Mouse (Mus musculus) limb, embryonic 13.5 days (tissue): ENCODE data around the gene Gm5617. TPM values are rescaled to one million over a fixed set of nuclear protein-coding genes. Genes with fewer than 3 reads are reported as not detected.
"Not testable (repeated sequence)": the region's sequence is repeated elsewhere in the genome, so short reads cannot be mapped to it uniquely, and the experiment has no call there.

ENCODE experiments used
- ATAC-seq: fragments of 200-750 bp; cut with Nextera tagmentation; 2 replicates; pipeline ENCODE4 v1.8.0; 2017; ENCODE audit warnings: low read depth, moderate number of reproducible peaks, moderate TSS enrichment; ENCODE audit not compliant: low FRiP score
- H3K27ac ChIP-seq: fragments of 300-500 bp; sonication (generic); 2 replicates; pipeline ENCODE4 v1.5.1; 2015; ENCODE audit warnings: inconsistent platforms, mild to moderate bottlenecking, moderate library complexity
- H3K27me3 ChIP-seq: fragments of 300-500 bp; sonication (generic); 2 replicates; pipeline ENCODE4 v1.6.1; 2015; ENCODE audit warnings: mild to moderate bottlenecking, inconsistent platforms
- H3K36me3 ChIP-seq: fragments of 300-500 bp; sonication (generic); 2 replicates; pipeline ENCODE4 v1.6.1; 2015; ENCODE audit warnings: inconsistent platforms, mild to moderate bottlenecking, moderate library complexity
- H3K4me1 ChIP-seq: fragments of 300-500 bp; sonication (generic); 2 replicates; pipeline ENCODE4 v1.6.1; 2015; ENCODE audit warnings: inconsistent platforms
- H3K4me2 ChIP-seq: fragments of 300-500 bp; sonication (generic); replicated peaks from 2 replicates; pipeline ENCODE4 v1.6.1; 2015; ENCODE audit warnings: inconsistent platforms, mild to moderate bottlenecking, moderate library complexity
- H3K4me3 ChIP-seq: fragments of 300-500 bp; sonication (generic); 2 replicates; pipeline ENCODE4 v1.5.1; 2015; ENCODE audit warnings: moderate library complexity, mild to moderate bottlenecking, inconsistent platforms
- H3K9ac ChIP-seq: fragments of 300-500 bp; sonication (generic); 2 replicates; pipeline ENCODE4 v1.6.1; 2015; ENCODE audit warnings: mild to moderate bottlenecking, inconsistent platforms
- H3K9me3 ChIP-seq: fragments of 300-500 bp; sonication (generic); 2 replicates; pipeline ENCODE4 v1.6.1; 2016; ENCODE audit warnings: inconsistent platforms
- WGBS: fragments of 180-500 bp; shearing (Covaris S2); methylation state at CpG from one replicate; pipeline ENCODE4 v1.1.7; 2015; 5-methylcytosine and 5-hydroxymethylcytosine counted together
- polyA plus RNA-seq: library from polyadenylated mRNA; unstranded; fragments of >200 nt; fragmentation: Nextera tagmentation; extraction: Ambion mirVana; gene quantifications from 2 replicates; pipeline ENCODE4 v1.2.1, GENCODE M21; 2015

The Gm5617 gene
- polyA plus RNA-seq = 31.5 and 34.1 TPM in 2 replicates

GRCm38 (mm10) chr9:48494817-48495547 lies at the start of gene Gm5617, which contains the start of gene Rbm7:
Gene Gm5617 (plus strand): TSS chr9:48495442.
Gene Rbm7 (minus strand): TSS chr9:48495299.
- Histone ChIP-seq H3K27me3 (0 out of 2 replicates have a peak, but pooled peaks cover 8% of the 10 kb centered on the region), H3K36me3 (peaks cover 33% of the 10 kb centered on the region), H3K4me3 (peak within 1 kb of the TSS; percentile 85), H3K27ac (peak within 1 kb of the TSS; percentile 90), H3K4me2 (peak within 1 kb of the TSS; percentile 81), H3K9me3 (no peaks in the 10 kb centered on the region), H3K9ac (peak within 1 kb of the TSS; percentile 95), H3K4me1 (peaks cover 14% of the 10 kb centered on the region)
- ATAC-seq = peak; percentile 99
- WGBS = under 1% methylated on average over 72 of the region's 72 CpGs

GRCm38 (mm10) chr9:48447783-48448209 lies 47.4 kb upstream of the Gm5617 start:
- Histone ChIP-seq H3K36me3 (no peaks in the 10 kb centered on the region), H3K4me1 (0 out of 2 replicates have a peak, but pooled peaks cover 7% of the 10 kb centered on the region), H3K27me3 (no peaks in the 10 kb centered on the region), H3K9me3 (no peaks in the 10 kb centered on the region), H3K27ac (no peak overlapping the region), H3K4me2 (no peak overlapping the region), H3K4me3 (no peak overlapping the region), H3K9ac (no peak overlapping the region)
- WGBS = 40% methylated on average over 5 of the region's 5 CpGs
- no peak for ATAC-seq

DNA sequence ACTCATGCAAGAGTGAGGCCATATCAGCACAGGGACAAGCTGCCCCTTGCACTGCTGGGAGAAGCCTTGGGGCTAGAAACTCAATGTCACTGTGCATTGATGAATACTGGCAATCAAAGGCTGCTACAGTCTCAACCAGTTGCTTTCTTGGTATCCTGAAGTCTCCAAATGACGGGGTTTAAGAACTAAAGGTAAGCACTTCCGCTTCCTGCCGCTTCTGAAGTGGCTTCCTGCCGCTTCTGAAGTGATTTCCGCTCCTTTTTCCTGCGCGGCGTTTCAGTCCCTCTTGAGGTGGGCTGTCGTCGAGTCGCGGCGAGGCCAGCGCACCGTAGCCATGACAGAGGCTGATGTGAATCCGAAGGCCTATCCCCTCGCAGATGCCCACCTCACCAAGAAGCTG lies 45.2 kb upstream of the Gm5617 start:
- no peak overlapping the region for H3K4me2 ChIP-seq
- H3K36me3 ChIP-seq = no peaks in the 10 kb centered on the region
- H3K27ac ChIP-seq = no peak overlapping the region
- H3K4me1 ChIP-seq = 0 out of 2 replicates have a peak, but pooled peaks cover 7% of the 10 kb centered on the region
- ATAC-seq = no peak
- H3K4me3 ChIP-seq = no peak overlapping the region
- H3K9me3 ChIP-seq = no peaks in the 10 kb centered on the region
- no peak overlapping the region for H3K9ac ChIP-seq
- no peaks in the 10 kb centered on the region for H3K27me3 ChIP-seq
- 89% methylated on average over 17 of the region's 17 CpGs for WGBS

DNA sequence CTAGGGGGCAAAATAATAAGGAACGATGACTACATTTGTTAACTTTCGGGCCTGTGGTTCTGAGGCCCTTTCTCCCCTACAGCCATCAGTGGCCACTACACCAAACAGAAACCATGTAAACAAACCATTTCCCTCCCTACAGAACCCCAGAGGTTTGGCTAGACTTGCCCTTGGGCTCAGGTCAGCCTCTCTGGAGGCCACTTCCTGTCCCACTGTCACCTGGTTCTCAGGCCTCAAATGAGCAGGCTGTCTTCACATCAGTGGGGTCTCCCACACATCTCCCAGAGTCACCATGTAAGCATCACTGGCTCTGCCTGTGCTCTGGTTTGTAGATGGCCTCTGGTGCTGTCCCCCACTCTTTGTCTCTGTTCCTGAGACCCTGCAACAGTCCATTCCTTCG lies 39.3 kb upstream of the Gm5617 start:
- no peak for ATAC-seq
- no peaks in the 10 kb centered on the region for H3K9me3 ChIP-seq
- H3K4me3 ChIP-seq = no peak overlapping the region
- no peak overlapping the region for H3K27ac ChIP-seq
- H3K4me2 ChIP-seq = no peak overlapping the region
- H3K27me3 ChIP-seq = no peaks in the 10 kb centered on the region
- no peak overlapping the region for H3K9ac ChIP-seq
- H3K36me3 ChIP-seq = no peaks in the 10 kb centered on the region
- H3K4me1 ChIP-seq = 0 out of 2 replicates have a peak, but pooled peaks cover 7% of the 10 kb centered on the region
- WGBS = 78% methylated on average over 3 of the region's 3 CpGs

DNA sequence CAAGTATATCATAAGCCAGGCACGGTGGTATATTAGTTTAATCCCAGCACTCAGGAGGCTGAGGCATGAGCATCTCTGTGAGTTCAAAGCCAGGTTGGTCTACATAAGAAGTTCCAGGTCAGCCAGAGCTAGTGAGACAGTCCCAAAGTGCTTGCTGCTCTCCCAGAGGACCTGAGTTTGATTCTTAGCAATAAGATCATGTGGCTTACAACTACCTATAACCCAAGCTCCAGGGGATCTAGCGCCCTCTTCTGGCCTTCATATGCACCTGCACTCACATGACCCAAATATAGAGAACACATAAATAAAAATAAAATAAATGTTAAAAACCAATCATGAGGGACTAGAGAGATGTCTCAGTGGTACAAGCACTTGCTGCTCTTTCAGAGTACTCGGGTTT lies 36.4 kb upstream of the Gm5617 start:
- no peak overlapping the region for H3K4me3 ChIP-seq
- H3K27ac ChIP-seq = no peak overlapping the region
- no peak overlapping the region for H3K4me2 ChIP-seq
- no peaks in the 10 kb centered on the region for H3K9me3 ChIP-seq
- ATAC-seq = no peak
- WGBS = 71% methylated on average over 3 of the region's 3 CpGs
- H3K9ac ChIP-seq = no peak overlapping the region
- H3K36me3 ChIP-seq = no peaks in the 10 kb centered on the region
- H3K4me1 ChIP-seq = no peaks in the 10 kb centered on the region
- no peaks in the 10 kb centered on the region for H3K27me3 ChIP-seq

DNA sequence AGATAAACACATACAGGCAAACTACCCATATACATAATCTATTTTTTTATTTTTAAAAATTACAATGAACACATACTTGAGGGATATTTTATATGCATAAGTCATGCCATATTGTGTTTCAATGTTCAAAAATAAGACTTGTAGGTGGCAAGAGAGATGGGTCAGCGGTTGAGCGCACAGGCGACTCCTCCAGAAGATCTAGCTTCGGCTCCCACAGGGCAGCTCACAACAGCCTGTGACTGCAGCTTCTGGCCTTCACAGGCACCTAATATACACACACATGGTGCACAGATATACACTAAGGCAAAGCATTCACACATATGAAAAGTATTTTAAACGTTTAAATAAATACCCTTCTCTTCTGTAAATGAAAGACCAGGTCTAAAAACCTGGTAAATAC lies 35.9 kb upstream of the Gm5617 start:
- H3K27ac ChIP-seq = no peak overlapping the region
- 90% methylated on average over 5 of the region's 5 CpGs for WGBS
- H3K27me3 ChIP-seq = no peaks in the 10 kb centered on the region
- H3K4me2 ChIP-seq = no peak overlapping the region
- no peak overlapping the region for H3K9ac ChIP-seq
- ATAC-seq = no peak
- H3K4me1 ChIP-seq = no peaks in the 10 kb centered on the region
- no peak overlapping the region for H3K4me3 ChIP-seq
- H3K36me3 ChIP-seq = no peaks in the 10 kb centered on the region
- no peaks in the 10 kb centered on the region for H3K9me3 ChIP-seq

DNA sequence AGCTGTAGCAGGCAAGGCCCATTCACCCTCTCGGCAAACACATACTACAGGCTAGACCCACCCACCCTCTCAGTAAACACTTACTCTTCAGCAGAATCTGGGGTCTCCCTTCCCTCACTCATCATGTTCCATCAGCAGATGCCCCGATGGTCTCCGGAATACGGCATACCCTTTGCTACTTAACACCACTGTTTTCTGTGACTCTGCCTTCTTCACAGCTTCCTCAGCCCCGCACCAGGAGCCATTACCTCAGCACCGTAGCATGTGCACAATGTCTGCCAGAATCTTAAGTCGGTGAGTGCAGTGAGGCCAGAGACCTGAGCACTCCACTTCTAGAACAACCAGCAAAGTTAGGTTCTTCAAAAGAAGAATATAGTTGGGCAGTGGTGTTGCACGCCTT lies 34.5 kb upstream of the Gm5617 start:
- WGBS = 91% methylated on average over 8 of the region's 8 CpGs
- no peaks in the 10 kb centered on the region; the same call in 1 of the 2 replicates for H3K9me3 ChIP-seq
- no peak overlapping the region for H3K4me3 ChIP-seq
- peaks cover 7% of the 10 kb centered on the region for H3K36me3 ChIP-seq
- no peak overlapping the region for H3K4me2 ChIP-seq
- H3K4me1 ChIP-seq = no peaks in the 10 kb centered on the region
- no peak for ATAC-seq
- no peaks in the 10 kb centered on the region for H3K27me3 ChIP-seq
- no peak overlapping the region for H3K27ac ChIP-seq
- no peak overlapping the region for H3K9ac ChIP-seq

GRCm38 (mm10) chr9:48461545-48461944 lies 33.7 kb upstream of the Gm5617 start:
- Histone ChIP-seq H3K4me3 (no peak overlapping the region), H3K27ac (no peak overlapping the region), H3K4me1 (no peaks in the 10 kb centered on the region), H3K9ac (no peak overlapping the region), H3K36me3 (peaks cover 14% of the 10 kb centered on the region), H3K4me2 (no peak overlapping the region), H3K9me3 (no peaks in the 10 kb centered on the region; the same call in 1 of the 2 replicates), H3K27me3 (no peaks in the 10 kb centered on the region)
- WGBS = 89% methylated on average over 3 of the region's 3 CpGs
- no peak for ATAC-seq

GRCm38 (mm10) chr9:48465671-48466070 lies 29.6 kb upstream of the Gm5617 start:
- ATAC-seq = no peak
- Histone ChIP-seq H3K27me3 (no peaks in the 10 kb centered on the region), H3K4me3 (no peak overlapping the region), H3K36me3 (peaks cover 54% of the 10 kb centered on the region), H3K9ac (no peak overlapping the region), H3K27ac (no peak overlapping the region), H3K4me1 (no peaks in the 10 kb centered on the region), H3K9me3 (no peaks in the 10 kb centered on the region; the same call in 1 of the 2 replicates), H3K4me2 (no peak overlapping the region)
- WGBS = 95% methylated on average over 3 of the region's 3 CpGs

GRCm38 (mm10) chr9:48466804-48467203 lies 28.4 kb upstream of the Gm5617 start:
- H3K27me3 ChIP-seq = no peaks in the 10 kb centered on the region
- no peak for ATAC-seq
- H3K4me1 ChIP-seq = no peaks in the 10 kb centered on the region
- H3K36me3 ChIP-seq = peaks cover 65% of the 10 kb centered on the region
- H3K9ac ChIP-seq = no peak overlapping the region
- H3K27ac ChIP-seq = no peak overlapping the region
- H3K4me2 ChIP-seq = no peak overlapping the region
- no peaks in the 10 kb centered on the region; the same call in 1 of the 2 replicates for H3K9me3 ChIP-seq
- no peak overlapping the region for H3K4me3 ChIP-seq
- WGBS = 71% methylated on average over 3 of the region's 3 CpGs

DNA sequence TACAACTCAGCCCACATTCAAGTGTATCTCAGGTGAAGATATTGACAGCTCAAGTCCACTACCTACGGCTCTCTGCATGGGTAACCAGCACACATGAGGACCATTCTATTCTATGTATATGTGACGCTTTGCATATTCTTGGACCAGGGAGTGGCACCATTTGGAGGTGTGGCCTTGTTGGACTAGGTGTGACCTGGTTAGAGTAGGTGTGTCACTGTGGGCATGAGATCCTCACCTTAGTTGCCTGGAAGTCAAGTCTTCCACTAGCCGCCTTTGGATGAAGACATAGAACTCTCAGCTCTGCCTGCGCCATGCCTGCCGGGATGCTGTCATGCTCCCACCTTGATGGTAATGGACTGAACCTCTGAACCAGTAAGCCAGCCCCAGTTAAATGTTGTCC lies 27.8 kb upstream of the Gm5617 start:
- H3K4me2 ChIP-seq, H3K9ac ChIP-seq, H3K27me3 ChIP-seq, H3K27ac ChIP-seq, H3K4me3 ChIP-seq, ATAC-seq, H3K9me3 ChIP-seq, H3K4me1 ChIP-seq: not testable (repeated sequence)
- peaks cover 69% of the 10 kb centered on the region for H3K36me3 ChIP-seq
- 96% methylated on average over 5 of the region's 5 CpGs for WGBS

- H3K4me3 ChIP-seq = no peak overlapping the region
- 91% methylated on average over 15 of the region's 15 CpGs for WGBS
- H3K36me3 ChIP-seq = peaks cover 76% of the 10 kb centered on the region
These were observed 22.7 kb upstream of the Gm5617 start for GRCm38 (mm10) chr9:48472441-48473025.

More at GRCm38 (mm10) chr9:48472441-48473025, 22.7 kb upstream of the Gm5617 start:
- H3K4me2 ChIP-seq = no peak overlapping the region
- no peaks in the 10 kb centered on the region for H3K27me3 ChIP-seq
- H3K9ac ChIP-seq = no peak overlapping the region
- no peak for ATAC-seq
- no peaks in the 10 kb centered on the region for H3K9me3 ChIP-seq
- H3K4me1 ChIP-seq = no peaks in the 10 kb centered on the region
- no peak overlapping the region for H3K27ac ChIP-seq
